Mouse (Mus musculus): Measurements from ENCODE around the gene Manf.
A peak's percentile ranks its signal among the peaks of the same experiment; 100 is the strongest.

Manf gene

DNA sequence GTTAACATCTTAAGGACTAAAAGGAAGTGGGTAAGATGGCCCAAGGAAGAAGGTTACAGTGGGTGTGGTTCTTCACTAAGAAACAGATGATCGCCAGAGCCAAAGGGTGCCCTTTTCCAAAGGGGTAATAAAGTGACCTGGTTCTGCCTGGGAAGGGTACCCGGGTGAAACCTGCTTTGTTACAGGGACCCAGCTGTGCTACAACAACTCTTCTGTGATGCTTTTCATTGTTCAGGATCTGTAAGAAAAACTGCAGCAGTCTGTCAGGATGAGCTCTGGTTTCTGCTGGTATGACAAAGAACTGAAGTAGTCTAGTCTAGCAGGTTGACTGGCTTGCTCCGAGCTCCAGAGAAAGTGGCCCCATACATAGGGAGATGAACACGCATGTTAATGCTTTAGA is 9.6 kb downstream of the Manf start:
- Histone ChIP-seq H3K36me3 (ENCODE audit: insufficient read depth, low read length) (peaks cover 85% of the 10 kb centered on the region), H3K4me1 (replicated peaks; ENCODE audit: low read depth, low read length) (peaks cover 44% of the 10 kb centered on the region)

DNA sequence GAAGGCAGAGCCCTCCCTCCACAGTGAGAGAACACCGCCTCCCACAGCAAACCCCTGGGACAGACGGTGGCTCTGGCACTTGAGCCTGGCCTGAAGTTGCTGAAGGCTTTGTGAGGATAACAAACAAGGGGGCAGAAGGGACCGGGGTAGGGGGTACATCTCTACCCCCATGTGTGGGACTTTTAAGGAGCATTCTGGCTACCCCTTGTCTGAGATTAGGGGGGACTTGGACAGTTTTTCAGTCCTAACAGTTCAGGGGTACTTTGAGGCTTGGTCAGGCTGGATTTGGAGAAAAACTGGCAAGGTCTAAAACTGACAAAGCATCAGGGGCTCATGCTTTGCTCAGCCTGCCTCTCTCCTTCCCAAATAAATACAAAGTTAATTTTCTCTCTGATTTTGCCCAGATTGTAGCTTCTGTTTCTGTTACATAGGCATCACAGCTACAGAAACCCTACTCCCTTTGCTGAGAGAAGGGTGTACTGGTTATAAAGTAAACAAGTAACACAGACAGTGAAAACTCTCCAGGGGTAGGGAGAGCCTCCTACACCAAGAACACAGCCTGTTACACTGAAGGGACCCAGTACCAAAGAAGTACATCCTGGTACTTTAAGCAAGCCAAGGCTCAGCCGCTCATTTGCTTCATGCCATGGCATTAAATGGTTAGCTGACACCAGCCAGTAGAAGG is 10.6 kb downstream of the Manf start:
- Histone ChIP-seq H3K4me1 (replicated peaks; ENCODE audit: low read depth, low read length) (peaks cover 46% of the 10 kb centered on the region), H3K9me3 (ENCODE audit: low read length) (no peaks in the 10 kb centered on the region), H3K27me3 (ENCODE audit: insufficient read depth, low read length) (peaks cover 14% of the 10 kb centered on the region), H3K4me3 (replicated peaks; ENCODE audit: low read length) (no peak overlapping the region), H3K36me3 (ENCODE audit: insufficient read depth, low read length) (peaks cover 94% of the 10 kb centered on the region)
- TF ChIP-seq CTCF (conservative IDR thresholded peaks at IDR 0.05; ENCODE audit: low read length) (no peak), POU5F1 (IDR thresholded peaks at IDR 0.05; ENCODE audit: borderline replicate concordance, low read length) (no peak), NANOG (IDR thresholded peaks at IDR 0.05; ENCODE audit: borderline replicate concordance, low read length) (no peak)

More for the DNA sequence above, 9.6 kb downstream of the Manf start:
- Histone ChIP-seq H3K4me3 (replicated peaks; ENCODE audit: low read length) (no peak overlapping the region), H3K9me3 (ENCODE audit: low read length) (no peaks in the 10 kb centered on the region), H3K27me3 (ENCODE audit: insufficient read depth, low read length) (peaks cover 14% of the 10 kb centered on the region)
- TF ChIP-seq POU5F1 (IDR thresholded peaks at IDR 0.05; ENCODE audit: borderline replicate concordance, low read length) = no peak
- no peak for TF ChIP-seq CTCF (conservative IDR thresholded peaks at IDR 0.05; ENCODE audit: low read length)
- no peak for TF ChIP-seq NANOG (IDR thresholded peaks at IDR 0.05; ENCODE audit: borderline replicate concordance, low read length)

- no peak overlapping the region for H3K4me3 ChIP-seq (replicated peaks; ENCODE audit: low read length)
- TF ChIP-seq NANOG (IDR thresholded peaks at IDR 0.05; ENCODE audit: borderline replicate concordance, low read length) = no peak
- no peak for TF ChIP-seq CTCF (conservative IDR thresholded peaks at IDR 0.05; ENCODE audit: low read length)
- no peak for TF ChIP-seq POU5F1 (IDR thresholded peaks at IDR 0.05; ENCODE audit: borderline replicate concordance, low read length)
- no peaks in the 10 kb centered on the region for H3K27me3 ChIP-seq (ENCODE audit: insufficient read depth, low read length)
- H3K36me3 ChIP-seq (ENCODE audit: insufficient read depth, low read length) = peaks cover 98% of the 10 kb centered on the region
- H3K4me1 ChIP-seq (replicated peaks; ENCODE audit: low read depth, low read length) = peaks cover 33% of the 10 kb centered on the region
- H3K9me3 ChIP-seq (ENCODE audit: low read length) = no peaks in the 10 kb centered on the region
Observed at GRCm38 (mm10) chr9:106879471-106879870, 12.3 kb downstream of the Manf start.

GRCm38 (mm10) chr9:106876666-106877065 is 15.1 kb downstream of the Manf start:
- TF ChIP-seq POU5F1 (IDR thresholded peaks at IDR 0.05; ENCODE audit: borderline replicate concordance, low read length) (no peak), NANOG (IDR thresholded peaks at IDR 0.05; ENCODE audit: borderline replicate concordance, low read length) (no peak), CTCF (conservative IDR thresholded peaks at IDR 0.05; ENCODE audit: low read length) (no peak)
- Histone ChIP-seq H3K4me3 (replicated peaks; ENCODE audit: low read length) (no peak overlapping the region), H3K27me3 (ENCODE audit: insufficient read depth, low read length) (no peaks in the 10 kb centered on the region), H3K36me3 (ENCODE audit: insufficient read depth, low read length) (peaks cover 96% of the 10 kb centered on the region), H3K9me3 (ENCODE audit: low read length) (no peaks in the 10 kb centered on the region), H3K4me1 (replicated peaks; ENCODE audit: low read depth, low read length) (peaks cover 7% of the 10 kb centered on the region)

GRCm38 (mm10) chr9:106874216-106874615 is 17.6 kb downstream of the Manf start:
- H3K36me3 ChIP-seq (ENCODE audit: insufficient read depth, low read length) = peaks cover 87% of the 10 kb centered on the region
- H3K4me3 ChIP-seq (replicated peaks; ENCODE audit: low read length) = no peak overlapping the region
- H3K4me1 ChIP-seq (replicated peaks; ENCODE audit: low read depth, low read length) = peaks cover 3% of the 10 kb centered on the region; the same call in 1 of the 2 replicates
- TF ChIP-seq CTCF (conservative IDR thresholded peaks at IDR 0.05; ENCODE audit: low read length) (no peak), POU5F1 (IDR thresholded peaks at IDR 0.05; ENCODE audit: borderline replicate concordance, low read length) (no peak), NANOG (IDR thresholded peaks at IDR 0.05; ENCODE audit: borderline replicate concordance, low read length) (no peak)
- H3K9me3 ChIP-seq (ENCODE audit: low read length) = no peaks in the 10 kb centered on the region
- no peaks in the 10 kb centered on the region for H3K27me3 ChIP-seq (ENCODE audit: insufficient read depth, low read length)

- TF ChIP-seq CTCF (conservative IDR thresholded peaks at IDR 0.05; ENCODE audit: low read length) (no peak), NANOG (IDR thresholded peaks at IDR 0.05; ENCODE audit: borderline replicate concordance, low read length) (no peak), POU5F1 (IDR thresholded peaks at IDR 0.05; ENCODE audit: borderline replicate concordance, low read length) (no peak)
- H3K27me3 ChIP-seq (ENCODE audit: insufficient read depth, low read length) = no peaks in the 10 kb centered on the region
- 0 out of 2 replicates have a peak, but pooled peaks cover 3% of the 10 kb centered on the region for H3K4me1 ChIP-seq (replicated peaks; ENCODE audit: low read depth, low read length)
- H3K36me3 ChIP-seq (ENCODE audit: insufficient read depth, low read length) = peaks cover 96% of the 10 kb centered on the region
- H3K9me3 ChIP-seq (ENCODE audit: low read length) = no peaks in the 10 kb centered on the region
- H3K4me3 ChIP-seq (replicated peaks; ENCODE audit: low read length) = no peak overlapping the region
Observed at GRCm38 (mm10) chr9:106858036-106858435, 33.7 kb downstream of the Manf start.

DNA sequence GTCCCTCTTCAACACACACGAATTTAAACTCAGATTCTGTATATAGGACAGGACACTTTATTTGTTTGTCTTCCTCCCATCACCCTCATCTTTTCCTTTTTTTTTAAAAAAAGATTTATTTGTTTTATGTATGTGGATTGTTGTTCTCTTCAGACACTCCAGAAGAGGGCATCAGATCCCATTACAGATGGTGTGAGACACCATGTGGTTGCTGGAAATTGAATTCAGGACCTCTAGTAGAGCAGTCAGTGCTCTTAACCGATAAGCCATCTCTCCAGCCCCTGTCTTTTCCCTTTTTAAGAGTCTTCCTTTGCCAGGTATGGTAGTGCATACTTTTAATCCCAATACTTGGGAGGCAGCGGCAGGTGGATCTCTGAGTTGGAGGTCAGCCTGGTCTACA is 35.1 kb downstream of the Manf start:
- TF ChIP-seq POU5F1 (IDR thresholded peaks at IDR 0.05; ENCODE audit: borderline replicate concordance, low read length) = no peak
- H3K9me3 ChIP-seq (ENCODE audit: low read length) = no peaks in the 10 kb centered on the region
- H3K4me3 ChIP-seq (replicated peaks; ENCODE audit: low read length) = no peak overlapping the region
- H3K36me3 ChIP-seq (ENCODE audit: insufficient read depth, low read length) = peaks cover 96% of the 10 kb centered on the region
- H3K4me1 ChIP-seq (replicated peaks; ENCODE audit: low read depth, low read length) = 0 out of 2 replicates have a peak, but pooled peaks cover 3% of the 10 kb centered on the region
- no peaks in the 10 kb centered on the region for H3K27me3 ChIP-seq (ENCODE audit: insufficient read depth, low read length)

- no peaks in the 10 kb centered on the region for H3K27me3 ChIP-seq (ENCODE audit: insufficient read depth, low read length)
- TF ChIP-seq POU5F1 (IDR thresholded peaks at IDR 0.05; ENCODE audit: borderline replicate concordance, low read length) = no peak
- no peak for TF ChIP-seq CTCF (conservative IDR thresholded peaks at IDR 0.05; ENCODE audit: low read length)
- TF ChIP-seq NANOG (IDR thresholded peaks at IDR 0.05; ENCODE audit: borderline replicate concordance, low read length) = no peak
- peaks cover 2% of the 10 kb centered on the region; the same call in 1 of the 2 replicates for H3K4me1 ChIP-seq (replicated peaks; ENCODE audit: low read depth, low read length)
Observed at GRCm38 (mm10) chr9:106842800-106843199, 49.0 kb downstream of the Manf start.

GRCm38 (mm10) chr9:106840569-106840968 is 51.2 kb downstream of the Manf start:
- H3K36me3 ChIP-seq (ENCODE audit: insufficient read depth, low read length) = peaks cover 95% of the 10 kb centered on the region
- no peaks in the 10 kb centered on the region for H3K27me3 ChIP-seq (ENCODE audit: insufficient read depth, low read length)
- H3K9me3 ChIP-seq (ENCODE audit: low read length) = no peaks in the 10 kb centered on the region
- peaks cover 2% of the 10 kb centered on the region; the same call in 1 of the 2 replicates for H3K4me1 ChIP-seq (replicated peaks; ENCODE audit: low read depth, low read length)
- no peak overlapping the region for H3K4me3 ChIP-seq (replicated peaks; ENCODE audit: low read length)
- no peak; the same call in 1 of the 2 replicates for TF ChIP-seq CTCF (conservative IDR thresholded peaks at IDR 0.05; ENCODE audit: low read length)
- TF ChIP-seq NANOG (IDR thresholded peaks at IDR 0.05; ENCODE audit: borderline replicate concordance, low read length) = no peak
- no peak for TF ChIP-seq POU5F1 (IDR thresholded peaks at IDR 0.05; ENCODE audit: borderline replicate concordance, low read length)

More at GRCm38 (mm10) chr9:106842800-106843199, 49.0 kb downstream of the Manf start:
- Histone ChIP-seq H3K4me3 (replicated peaks; ENCODE audit: low read length) (peak overlapping the region; percentile 75), H3K9me3 (ENCODE audit: low read length) (no peaks in the 10 kb centered on the region), H3K36me3 (ENCODE audit: insufficient read depth, low read length) (peaks cover 89% of the 10 kb centered on the region)

All from E14TG2a.4 (cell line).